Mouse (Mus musculus) v-Abl transformed pro-B cells (cell line): ENCODE data around the gene Ptpn4.

Source experiments
- in situ Hi-C, 2 experiments: fragments of 400-800 bp; cut with MboI; formaldehyde crosslinking; loops; one replicate each; pipeline ENCODE4 v1.15.1; 2025; ENCODE audit not compliant: unreplicated experiment in 2 of 2

The Ptpn4 gene

GRCm38 (mm10) chr1:119648205-119649111 is 189.0 kb downstream of the Ptpn4 start, which contains the start of gene Epb41l5:
Gene Epb41l5, minus strand, starts transcription at chr1:119649000.
- in situ Hi-C loops, result no loop called here

GRCm38 (mm10) chr1:119646356-119646755 is 191.1 kb downstream of the Ptpn4 start:
- in situ Hi-C loops, result no loop called here

- in situ Hi-C loops, result no loop called here
Observed at GRCm38 (mm10) chr1:119642367-119642766, 195.0 kb downstream of the Ptpn4 start.

- in situ Hi-C loops, result no loop called here
Observed at GRCm38 (mm10) chr1:119641090-119641812, 196.2 kb downstream of the Ptpn4 start.

- in situ Hi-C loops, result no loop called here
Observed at GRCm38 (mm10) chr1:119640006-119640405, 197.4 kb downstream of the Ptpn4 start.

GRCm38 (mm10) chr1:119637188-119638023 is 200.0 kb downstream of the Ptpn4 start:
- in situ Hi-C loops, result no loop called here

GRCm38 (mm10) chr1:119634746-119635145 is 202.7 kb downstream of the Ptpn4 start:
- in situ Hi-C loops, result no loop called here

- in situ Hi-C loops, result no loop called here
Observed at GRCm38 (mm10) chr1:119630428-119630827, 207.0 kb downstream of the Ptpn4 start.

- in situ Hi-C loops, result no loop called here
Observed at GRCm38 (mm10) chr1:119626837-119627236, 210.6 kb downstream of the Ptpn4 start.

- in situ Hi-C loops, result no loop called here
Observed at GRCm38 (mm10) chr1:119624444-119624843, 213.0 kb downstream of the Ptpn4 start.

- in situ Hi-C loops, result no loop called here
Observed at GRCm38 (mm10) chr1:119605396-119605795, 232.0 kb downstream of the Ptpn4 start.
